Mouse (Mus musculus) CD8-positive naive resting alpha-beta T cell, adult 2 months (primary cell): ENCODE data around the gene Gm21680.
"Not testable (repeated sequence)": the region's sequence is repeated elsewhere in the genome, so short reads cannot be mapped to it uniquely, and the experiment has no call there.

Experiments
- DNase-seq, 2 experiments: peaks; one replicate each; pipeline ENCODE4 v3.0.0; 2022; ENCODE audit warnings: low read depth in 2 of 2, low spot score in 2 of 2

The Gm21680 gene

DNA sequence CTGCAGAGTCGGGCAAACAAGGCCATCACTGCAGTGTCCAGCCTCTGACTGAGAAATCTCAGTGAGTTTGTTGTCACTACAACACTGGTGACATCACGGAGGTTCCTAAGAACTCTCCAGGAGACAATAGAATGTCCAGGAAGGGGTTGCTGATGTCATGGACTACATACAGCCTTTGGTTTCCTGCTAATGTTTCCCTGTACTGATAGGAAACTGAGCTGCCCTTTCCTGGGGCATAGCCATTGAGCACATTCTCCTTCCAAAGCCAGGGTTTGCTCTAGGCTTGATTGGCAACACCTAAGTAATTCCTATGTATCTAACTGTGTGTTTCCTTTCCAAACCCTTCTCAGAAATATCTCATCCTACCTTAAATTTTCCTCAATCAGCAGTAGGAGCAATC, at the start of gene Gm21680:
Gm21680 (minus strand) TSS at position 101 of the 400 bp plus-strand sequence.
- DNase-seq, result not testable (repeated sequence)

DNA sequence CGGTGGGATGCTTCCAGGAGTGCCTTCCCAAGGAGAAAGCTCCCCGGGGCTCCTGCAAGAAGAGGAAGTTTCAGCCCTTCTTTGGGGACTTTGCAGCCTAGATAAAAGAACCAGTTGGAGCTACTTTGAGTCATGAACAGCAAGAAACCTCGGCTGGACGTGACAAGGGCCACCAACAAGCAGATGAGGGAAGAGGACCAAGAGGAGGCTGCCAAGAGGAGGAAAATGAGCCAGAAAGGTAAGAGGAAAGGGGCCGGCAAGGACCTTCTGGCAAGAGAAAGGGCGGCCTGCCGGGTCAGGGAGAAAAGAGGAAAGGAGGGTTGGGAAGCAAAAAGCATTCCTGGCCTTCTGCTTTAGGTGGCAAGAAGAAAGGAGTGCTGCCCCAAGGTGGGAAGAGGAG, 35.2 kb upstream of the Gm21680 start:
- not testable (repeated sequence) for DNase-seq

DNA sequence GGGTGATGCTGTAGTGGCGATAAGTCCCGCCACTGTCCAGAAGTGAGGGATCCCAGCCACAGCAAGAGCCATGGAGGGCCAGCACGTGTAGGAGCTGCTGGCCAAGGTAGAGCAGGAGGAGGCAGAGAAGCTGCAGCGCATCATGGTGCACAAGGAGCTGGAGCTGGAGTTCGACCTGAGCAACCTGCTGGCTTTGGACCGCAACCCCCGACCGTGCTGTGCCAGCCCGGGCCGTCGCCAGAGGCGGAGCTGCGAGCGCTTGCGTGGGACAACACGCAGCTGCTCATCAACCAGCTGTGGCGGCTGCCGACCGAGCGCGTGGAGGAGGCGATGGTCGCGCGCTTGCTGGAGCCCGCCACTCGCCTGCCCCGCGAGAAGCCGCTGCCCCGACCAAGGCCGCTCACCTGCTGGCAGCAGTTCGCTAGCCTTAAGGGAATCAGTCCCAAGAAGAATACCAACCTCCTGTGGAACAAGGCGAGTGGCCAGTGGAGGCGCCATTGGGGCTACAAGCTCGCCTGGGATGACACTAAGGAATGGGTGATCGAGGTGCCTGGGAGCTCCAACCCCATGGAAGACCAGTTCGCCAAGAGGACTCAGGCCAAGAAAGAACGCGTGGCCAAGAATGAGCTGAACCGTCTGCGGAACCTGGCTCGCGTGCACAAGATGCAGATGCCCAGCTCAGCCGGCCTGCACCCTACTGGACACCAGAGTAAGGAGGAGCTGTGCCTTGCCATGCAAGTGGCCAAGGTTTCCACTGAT, 34.7 kb upstream of the Gm21680 start:
- not testable (repeated sequence) for DNase-seq

DNA sequence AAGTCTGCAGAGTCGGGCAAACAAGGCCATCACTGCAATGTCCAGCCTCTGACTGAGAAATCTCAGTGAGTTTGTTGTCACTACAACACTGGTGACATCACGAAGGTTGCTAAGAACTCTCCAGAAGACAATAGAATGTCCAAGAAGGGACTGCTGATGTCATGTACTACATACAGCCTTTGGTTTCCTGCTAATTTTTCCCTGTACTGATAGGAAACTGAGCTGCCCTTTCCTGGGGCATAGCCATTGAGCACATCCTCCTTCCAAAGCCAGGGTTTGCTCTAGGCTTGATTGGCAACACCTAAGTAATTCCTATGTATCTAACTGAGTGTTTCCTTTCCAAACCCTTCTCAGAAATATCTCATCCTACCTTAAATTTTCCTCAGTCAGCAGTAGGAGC, 32.2 kb upstream of the Gm21680 start, which contains the start of gene Gm1979:
Gm1979 (minus strand) TSS at position 101 of the 400 bp plus-strand sequence.
- DNase-seq, result not testable (repeated sequence)

DNA sequence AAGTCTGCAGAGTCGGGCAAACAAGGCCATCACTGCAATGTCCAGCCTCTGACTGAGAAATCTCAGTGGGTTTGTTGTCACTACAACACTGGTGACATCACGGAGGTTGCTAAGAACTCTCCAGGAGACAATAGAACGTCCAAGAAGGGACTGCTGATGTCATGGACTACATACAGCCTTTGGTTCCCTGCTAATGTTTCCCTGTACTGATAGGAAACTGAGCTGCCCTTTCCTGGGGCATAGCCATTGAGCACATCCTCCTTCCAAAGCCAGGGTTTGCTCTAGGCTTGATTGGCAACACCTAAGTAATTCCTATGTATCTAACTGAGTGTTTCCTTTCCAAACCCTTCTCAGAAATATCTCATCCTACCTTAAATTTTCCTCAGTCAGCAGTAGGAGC, 16.1 kb upstream of the Gm21680 start, which contains the start of gene Gm21698:
Gm21698 (minus strand) TSS at position 101 of the 400 bp plus-strand sequence.
- DNase-seq, result not testable (repeated sequence)

DNA sequence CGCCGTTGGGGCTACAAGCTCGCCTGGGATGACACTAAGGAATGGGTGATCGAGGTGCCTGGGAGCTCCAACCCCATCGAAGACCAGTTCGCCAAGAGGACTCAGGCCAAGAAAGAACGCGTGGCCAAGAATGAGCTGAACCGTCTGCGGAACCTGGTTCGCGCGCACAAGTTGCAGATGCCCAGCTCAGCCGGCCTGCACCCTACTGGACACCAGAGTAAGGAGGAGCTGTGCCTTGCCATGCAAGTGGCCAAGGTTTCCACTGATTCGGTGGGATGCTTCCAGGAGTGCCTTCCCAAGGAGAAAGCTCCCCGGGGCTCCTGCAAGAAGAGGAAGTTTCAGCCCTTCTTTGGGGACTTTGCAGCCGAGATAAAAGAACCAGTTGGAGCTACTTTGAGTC, 15.4 kb downstream of the Gm21680 start:
- not testable (repeated sequence) for DNase-seq

DNA sequence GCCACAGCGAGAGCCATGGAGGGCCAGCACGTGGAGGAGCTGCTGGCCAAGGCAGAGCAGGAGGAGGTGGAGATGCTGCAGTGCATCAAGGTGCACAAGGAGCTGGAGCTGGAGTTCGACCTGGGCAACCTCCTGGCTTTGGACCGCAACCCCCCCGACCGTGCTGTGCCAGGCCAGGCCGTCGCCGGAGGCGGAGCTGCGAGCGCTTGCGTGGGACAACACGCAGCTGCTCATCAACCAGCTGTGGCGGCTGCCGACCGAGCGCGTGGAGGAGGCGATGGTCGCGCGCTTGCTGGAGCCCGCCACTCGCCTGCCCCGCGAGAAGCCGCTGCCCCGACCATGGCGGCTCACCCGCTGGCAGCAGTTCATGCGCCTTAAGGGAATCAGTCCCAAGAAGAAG, 15.9 kb downstream of the Gm21680 start:
- not testable (repeated sequence) for DNase-seq

DNA sequence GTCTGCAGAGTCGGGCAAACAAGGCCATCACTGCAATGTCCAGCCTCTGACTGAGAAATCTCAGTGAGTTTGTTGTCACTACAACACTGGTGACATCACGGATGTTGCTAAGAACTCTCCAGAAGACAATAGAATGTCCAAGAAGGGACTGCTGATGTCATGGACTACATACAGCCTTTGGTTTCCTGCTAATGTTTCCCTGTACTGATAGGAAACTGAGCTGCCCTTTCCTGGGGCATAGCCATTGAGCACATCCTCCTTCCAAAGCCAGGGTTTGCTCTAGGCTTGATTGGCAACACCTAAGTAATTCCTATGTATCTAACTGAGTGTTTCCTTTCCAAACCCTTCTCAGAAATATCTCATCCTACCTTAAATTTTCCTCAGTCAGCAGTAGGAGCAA, 18.1 kb downstream of the Gm21680 start, which contains the start of gene Gm21671:
Gm21671 (minus strand) TSS at position 101 of the 400 bp plus-strand sequence.
- DNase-seq, result not testable (repeated sequence)

DNA sequence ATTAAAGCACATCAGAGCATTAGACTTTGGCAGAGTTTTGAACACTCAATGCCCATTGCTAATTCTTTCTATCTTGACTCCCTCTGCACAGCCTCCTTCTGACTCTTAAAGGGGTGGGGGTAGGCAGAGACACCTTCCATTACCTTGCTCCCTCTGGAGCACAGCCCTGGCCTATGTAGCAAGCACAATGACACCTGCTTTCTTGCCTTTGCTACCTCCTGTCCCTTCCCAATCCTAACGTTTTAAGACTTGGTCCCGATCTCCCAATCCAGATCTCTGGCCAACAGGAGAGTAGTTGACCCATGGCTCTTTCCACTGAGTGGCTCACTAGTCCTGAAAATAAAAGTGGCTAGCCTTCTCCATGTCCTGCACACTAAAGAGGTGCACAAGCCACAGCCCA, 27.1 kb downstream of the Gm21680 start:
- DNase-seq, result not testable (repeated sequence)

DNA sequence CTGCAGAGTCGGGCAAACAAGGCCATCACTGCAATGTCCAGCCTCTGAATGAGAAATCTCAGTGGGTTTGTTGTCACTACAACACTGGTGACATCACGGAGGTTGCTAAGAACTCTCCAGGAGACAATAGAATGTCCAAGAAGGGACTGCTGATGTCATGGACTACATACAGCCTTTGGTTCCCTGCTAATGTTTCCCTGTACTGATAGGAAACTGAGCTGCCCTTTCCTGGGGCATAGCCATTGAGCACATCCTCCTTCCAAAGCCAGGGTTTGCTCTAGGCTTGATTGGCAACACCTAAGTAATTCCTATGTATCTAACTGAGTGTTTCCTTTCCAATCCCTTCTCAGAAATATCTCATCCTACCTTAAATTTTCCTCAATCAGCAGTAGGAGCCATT, 30.2 kb downstream of the Gm21680 start, which contains the start of gene Gm21663:
Gm21663 (minus strand) TSS at position 101 of the 400 bp plus-strand sequence.
- DNase-seq, result not testable (repeated sequence)
